Mouse (Mus musculus) layer of hippocampus, adult 11-12 months (tissue): ENCODE measurements around the gene Yipf2.
"Not testable (repeated sequence)": the region's sequence is repeated elsewhere in the genome, so short reads cannot be mapped to it uniquely, and the experiment has no call there.

Source experiments
- DNase-seq: peaks from one replicate; pipeline ENCODE4 v3.0.0; 2022; ENCODE audit warnings: low spot score

Gene Yipf2

GRCm38 (mm10) chr9:21557556-21557955 is 35.1 kb downstream of the Yipf2 start:
- no peak for DNase-seq

- DNase-seq, result no peak
Measured at GRCm38 (mm10) chr9:21556996-21557395, 35.6 kb downstream of the Yipf2 start.

DNA sequence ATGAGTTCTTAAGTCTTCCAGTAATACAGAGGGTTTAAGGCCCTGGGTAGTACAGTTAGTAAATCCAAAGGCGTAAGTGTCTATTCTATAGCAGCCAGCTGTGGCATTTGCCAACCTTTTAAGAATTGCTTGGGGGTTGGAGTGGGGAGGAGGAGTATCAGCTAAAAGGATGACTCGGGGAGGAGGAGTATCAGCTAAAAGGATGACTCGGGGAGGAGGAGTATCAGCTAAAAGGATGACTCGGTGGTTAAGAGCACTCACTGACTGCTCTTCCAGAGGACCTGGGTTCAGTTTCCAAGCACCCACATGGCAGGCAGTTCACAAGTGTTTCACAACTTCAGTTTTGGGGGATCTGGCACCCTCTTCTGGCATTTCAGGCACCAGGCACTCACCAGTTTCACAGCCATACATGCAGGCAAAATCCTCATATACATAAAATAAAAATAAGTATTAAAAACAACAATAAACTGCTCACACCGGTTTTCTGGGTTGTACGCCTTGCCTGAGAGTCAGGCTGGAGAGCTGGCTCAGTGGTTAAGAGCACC is 37.4 kb downstream of the Yipf2 start:
- DNase-seq, result no peak

GRCm38 (mm10) chr9:21553607-21554273 is 38.9 kb downstream of the Yipf2 start:
- no peak for DNase-seq

DNA sequence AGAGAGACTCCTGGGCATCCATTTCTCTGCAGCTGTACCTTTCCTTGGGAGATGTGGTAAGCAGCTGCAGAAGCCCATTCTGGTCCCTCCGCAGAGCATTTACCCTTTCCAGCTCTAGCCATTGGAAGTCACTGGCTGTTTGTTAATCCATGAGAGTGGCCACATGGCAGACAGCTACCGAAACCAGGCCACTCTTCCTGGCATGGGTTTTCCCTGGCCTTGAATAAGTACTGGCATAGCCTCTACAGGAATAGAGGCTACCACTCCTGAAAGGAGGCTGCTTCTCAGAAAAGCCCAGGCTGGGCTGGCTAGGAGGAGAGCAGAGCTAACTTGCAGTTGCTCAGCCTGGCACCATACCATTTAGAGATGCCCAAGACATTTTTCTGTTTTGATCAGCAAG is 41.6 kb downstream of the Yipf2 start:
- no peak for DNase-seq

DNA sequence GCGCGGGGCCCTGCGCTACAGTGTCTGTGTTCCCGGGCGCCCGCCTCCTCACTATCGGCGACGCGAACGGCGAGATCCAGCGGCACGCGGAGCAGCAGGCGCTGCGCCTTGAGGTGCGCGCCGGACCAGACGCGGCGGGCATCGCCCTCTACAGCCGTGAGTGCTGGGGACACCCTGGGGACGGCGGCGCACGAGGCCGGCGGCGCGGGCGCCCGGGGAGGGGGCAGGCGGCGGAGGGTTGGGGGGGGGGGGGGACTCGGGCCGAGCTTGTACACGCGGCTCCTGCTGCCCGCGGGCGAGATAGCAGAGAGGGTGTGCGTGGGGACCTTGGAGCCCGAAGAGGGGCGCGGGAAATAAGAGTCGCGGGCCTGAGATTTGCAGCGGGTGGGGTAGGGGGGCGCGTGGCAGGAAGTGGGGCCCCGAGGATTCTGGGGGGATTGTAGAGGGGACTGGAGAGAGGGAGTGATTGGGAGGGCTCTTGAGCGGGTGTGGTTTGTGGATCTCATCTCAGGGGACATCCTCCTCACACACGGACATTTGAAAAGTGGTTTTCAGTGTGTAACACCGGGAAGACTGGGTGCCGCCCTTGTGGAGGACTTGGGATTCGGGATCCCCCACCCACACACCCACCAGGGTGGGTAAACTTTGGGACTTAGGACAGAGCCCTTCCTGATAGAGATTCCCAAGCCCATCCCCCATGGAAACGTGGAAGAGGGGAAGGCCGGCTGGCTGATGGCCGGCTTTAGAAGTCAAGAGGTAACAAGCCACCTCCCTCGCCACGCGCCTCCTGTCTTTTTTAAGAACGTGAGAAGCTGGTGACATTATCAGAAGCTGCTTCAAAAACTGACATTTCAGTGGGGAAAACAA is 45.3 kb downstream of the Yipf2 start:
- peak; percentile 65 for DNase-seq

DNA sequence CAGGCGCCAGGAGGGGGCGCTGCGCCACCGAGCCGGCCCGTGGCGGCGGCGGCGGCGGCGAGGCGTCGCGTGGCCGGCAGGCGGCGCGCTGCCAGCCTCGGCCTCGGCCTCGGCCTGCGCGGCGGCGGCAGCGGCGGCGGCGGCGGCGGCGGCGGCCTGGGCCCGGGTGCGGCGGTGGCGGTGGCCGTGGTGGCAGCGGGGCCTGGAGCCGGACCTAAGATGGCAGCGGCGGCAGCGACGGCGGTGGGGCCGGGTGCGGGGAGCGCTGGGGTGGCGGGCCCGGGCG is 45.9 kb downstream of the Yipf2 start, which contains the start of gene Carm1:
Gene Carm1, plus strand, starts transcription at position 106 of the 286 bp plus-strand sequence.
- no peak for DNase-seq

- DNase-seq, result peak; percentile 99
Measured at GRCm38 (mm10) chr9:21545916-21546788, 46.5 kb downstream of the Yipf2 start.

- DNase-seq, result no peak
Measured at GRCm38 (mm10) chr9:21545351-21545915, 47.2 kb downstream of the Yipf2 start.

GRCm38 (mm10) chr9:21542001-21542400 is 50.6 kb downstream of the Yipf2 start:
- DNase-seq, result not testable (repeated sequence)

GRCm38 (mm10) chr9:21539981-21540753 is 52.5 kb downstream of the Yipf2 start:
- no peak for DNase-seq
